Mouse (Mus musculus) liver, embryonic 13.5 days (tissue): ENCODE measurements around the gene Il31ra. TPM values are rescaled to one million over a fixed set of nuclear protein-coding genes. Genes with fewer than 3 reads are reported as not detected.
A peak's percentile ranks its signal among the peaks of the same experiment; 100 is the strongest.

Source experiments
- ATAC-seq: fragments of 200-750 bp; cut with Nextera tagmentation; 2 replicates; pipeline ENCODE4 v1.8.0; 2017; ENCODE audit warnings: low read depth, mild to moderate bottlenecking, moderate number of reproducible peaks, moderate library complexity
- DNase-seq: peaks from one replicate; pipeline ENCODE4 v3.0.0; 2022
- H3K27ac ChIP-seq: fragments of 300-500 bp; sonication (generic); 2 replicates; pipeline ENCODE4 v1.5.1; 2015; ENCODE audit warnings: moderate library complexity, mild to moderate bottlenecking, inconsistent platforms
- H3K27me3 ChIP-seq: fragments of 300-500 bp; sonication (generic); 2 replicates; pipeline ENCODE4 v1.6.1; 2015; ENCODE audit warnings: mild to moderate bottlenecking, inconsistent platforms
- H3K36me3 ChIP-seq: fragments of 300-500 bp; sonication (generic); 2 replicates; pipeline ENCODE4 v1.6.1; 2015; ENCODE audit warnings: mild to moderate bottlenecking, inconsistent platforms
- H3K4me1 ChIP-seq: fragments of 300-500 bp; sonication (generic); replicated peaks from 2 replicates; pipeline ENCODE4 v1.6.1; 2015; ENCODE audit warnings: inconsistent platforms
- H3K4me2 ChIP-seq: fragments of 300-500 bp; sonication (generic); 2 replicates; pipeline ENCODE4 v1.6.1; 2015; ENCODE audit warnings: inconsistent platforms, mild to moderate bottlenecking, moderate library complexity
- H3K4me3 ChIP-seq: fragments of 300-500 bp; sonication (generic); replicated peaks from 2 replicates; pipeline ENCODE4 v1.5.1; 2015; ENCODE audit warnings: mild to moderate bottlenecking, inconsistent platforms
- H3K9ac ChIP-seq: fragments of 300-500 bp; sonication (generic); 2 replicates; pipeline ENCODE4 v1.6.1; 2015; ENCODE audit warnings: mild to moderate bottlenecking, inconsistent platforms
- H3K9me3 ChIP-seq: fragments of 300-500 bp; sonication (generic); replicated peaks from 2 replicates; pipeline ENCODE4 v1.6.1; 2016; ENCODE audit warnings: inconsistent platforms
- WGBS: fragments of 180-500 bp; shearing (Covaris S2); methylation state at CpG from one replicate; pipeline ENCODE4 v1.1.7; 2015; ENCODE audit not compliant: insufficient replicate concordance; 5-methylcytosine and 5-hydroxymethylcytosine counted together
- polyA plus RNA-seq: library from polyadenylated mRNA; unstranded; fragments of >200 nt; fragmentation: Nextera tagmentation; extraction: Ambion mirVana; gene quantifications from 2 replicates; pipeline ENCODE4 v1.2.1, GENCODE M21; 2015

Gene Il31ra
- polyA plus RNA-seq, 1 experiment from 2014 or later, result 0.12 TPM

GRCm38 (mm10) chr13:112556501-112556900 is 37.7 kb downstream of the Il31ra start:
- Histone ChIP-seq H3K9me3 (no peaks in the 10 kb centered on the region), H3K4me1 (no peaks in the 10 kb centered on the region), H3K36me3 (no peaks in the 10 kb centered on the region), H3K27me3 (no peaks in the 10 kb centered on the region), H3K9ac (no peak overlapping the region), H3K4me2 (no peak overlapping the region), H3K4me3 (no peak overlapping the region), H3K27ac (no peak overlapping the region)
- DNase-seq (no peak), ATAC-seq (no peak)
- WGBS, result 30% methylated on average over 2 of the region's 2 CpGs

- H3K4me2 ChIP-seq, result no peak overlapping the region
- ATAC-seq (no peak), DNase-seq (no peak)
- 81% methylated on average over 5 of the region's 5 CpGs for WGBS
- H3K9ac ChIP-seq, result no peak overlapping the region
- no peaks in the 10 kb centered on the region for H3K27me3 ChIP-seq
- no peaks in the 10 kb centered on the region for H3K9me3 ChIP-seq
- no peaks in the 10 kb centered on the region for H3K36me3 ChIP-seq
- H3K4me3 ChIP-seq, result no peak overlapping the region
- H3K27ac ChIP-seq, result no peak overlapping the region
- no peaks in the 10 kb centered on the region for H3K4me1 ChIP-seq
These were observed 40.9 kb downstream of the Il31ra start for GRCm38 (mm10) chr13:112553304-112553703.

- Histone ChIP-seq H3K4me2 (no peak overlapping the region), H3K9me3 (no peaks in the 10 kb centered on the region), H3K36me3 (no peaks in the 10 kb centered on the region), H3K4me3 (no peak overlapping the region), H3K4me1 (no peaks in the 10 kb centered on the region), H3K27me3 (no peaks in the 10 kb centered on the region), H3K27ac (no peak overlapping the region), H3K9ac (no peak overlapping the region)
- ATAC-seq (no peak), DNase-seq (no peak)
- WGBS, result 49% methylated on average over 7 of the region's 7 CpGs
These were observed 42.3 kb downstream of the Il31ra start for GRCm38 (mm10) chr13:112551641-112552548.

- no peak overlapping the region for H3K4me3 ChIP-seq
- H3K4me2 ChIP-seq, result peak overlapping the region; percentile 29; the same call in 1 of the 2 replicates
- H3K27me3 ChIP-seq, result no peaks in the 10 kb centered on the region; the same call in 1 of the 2 replicates
- no peaks in the 10 kb centered on the region for H3K36me3 ChIP-seq
- H3K4me1 ChIP-seq, result peaks cover 14% of the 10 kb centered on the region; the same call in 1 of the 2 replicates
- WGBS, result 47% methylated on average over 10 of the region's 10 CpGs
- no peaks in the 10 kb centered on the region for H3K9me3 ChIP-seq
- 0 out of 2 replicates have a peak overlapping the region, but pooled peaks have one; percentile 18 for H3K27ac ChIP-seq
- DNase-seq, result no peak
- ATAC-seq, result peak; percentile 81
- H3K9ac ChIP-seq, result no peak overlapping the region
These were observed 52.8 kb downstream of the Il31ra start for GRCm38 (mm10) chr13:112541223-112541975.

GRCm38 (mm10) chr13:112540616-112541015 is 53.5 kb downstream of the Il31ra start:
- Histone ChIP-seq H3K4me3 (no peak overlapping the region), H3K27ac (no peak overlapping the region), H3K4me1 (peaks cover 14% of the 10 kb centered on the region; the same call in 1 of the 2 replicates), H3K9ac (no peak overlapping the region), H3K4me2 (peak overlapping the region; percentile 29; the same call in 1 of the 2 replicates), H3K27me3 (no peaks in the 10 kb centered on the region; the same call in 1 of the 2 replicates), H3K9me3 (no peaks in the 10 kb centered on the region), H3K36me3 (no peaks in the 10 kb centered on the region)
- no peak for ATAC-seq
- no peak for DNase-seq
- WGBS, result 55% methylated on average over 3 of the region's 3 CpGs

GRCm38 (mm10) chr13:112537065-112537464 is 57.1 kb downstream of the Il31ra start:
- H3K27me3 ChIP-seq, result no peaks in the 10 kb centered on the region
- H3K36me3 ChIP-seq, result no peaks in the 10 kb centered on the region
- H3K4me2 ChIP-seq, result no peak overlapping the region
- H3K9me3 ChIP-seq, result no peaks in the 10 kb centered on the region
- H3K27ac ChIP-seq, result no peak overlapping the region
- no peak overlapping the region for H3K4me3 ChIP-seq
- DNase-seq, result no peak
- WGBS, result 68% methylated on average over 7 of the region's 7 CpGs
- H3K4me1 ChIP-seq, result peaks cover 14% of the 10 kb centered on the region; the same call in 1 of the 2 replicates
- H3K9ac ChIP-seq, result no peak overlapping the region
- ATAC-seq, result no peak

- Histone ChIP-seq H3K36me3 (no peaks in the 10 kb centered on the region), H3K9ac (no peak overlapping the region), H3K27ac (no peak overlapping the region), H3K4me1 (peaks cover 11% of the 10 kb centered on the region; the same call in 1 of the 2 replicates), H3K4me3 (no peak overlapping the region), H3K9me3 (no peaks in the 10 kb centered on the region), H3K4me2 (no peak overlapping the region), H3K27me3 (no peaks in the 10 kb centered on the region)
- DNase-seq (no peak), ATAC-seq (no peak)
- 50% methylated on average over 4 of the region's 4 CpGs for WGBS
These were observed 57.5 kb downstream of the Il31ra start for GRCm38 (mm10) chr13:112536611-112537010.

DNA sequence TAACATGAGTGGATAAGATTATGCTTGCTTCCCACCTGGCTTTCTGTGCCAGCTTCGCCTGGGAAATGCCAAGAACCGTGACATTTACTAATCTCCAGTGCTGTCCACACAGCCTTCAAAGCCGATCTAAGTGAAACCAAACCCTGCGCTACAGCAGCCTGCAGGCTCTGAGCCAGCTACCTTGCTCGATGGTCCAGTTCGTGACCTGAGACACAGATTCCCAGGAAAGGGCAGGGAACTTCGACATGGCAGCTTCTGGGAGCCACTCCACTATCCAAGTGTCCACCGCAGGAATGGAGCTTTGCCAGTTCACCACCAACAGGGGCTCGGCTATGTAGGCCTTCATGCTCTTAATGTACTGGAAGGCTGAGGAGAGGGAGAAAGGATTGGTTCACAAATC is 60.6 kb downstream of the Il31ra start:
- Histone ChIP-seq H3K9me3 (no peaks in the 10 kb centered on the region), H3K27ac (no peak overlapping the region), H3K4me3 (no peak overlapping the region), H3K36me3 (no peaks in the 10 kb centered on the region), H3K4me2 (no peak overlapping the region), H3K27me3 (no peaks in the 10 kb centered on the region), H3K9ac (no peak overlapping the region), H3K4me1 (no peaks in the 10 kb centered on the region)
- DNase-seq (no peak), ATAC-seq (no peak)
- WGBS, result 69% methylated on average over 9 of the region's 9 CpGs

GRCm38 (mm10) chr13:112532235-112532634 is 61.9 kb downstream of the Il31ra start:
- no peak overlapping the region for H3K4me3 ChIP-seq
- no peak overlapping the region for H3K4me2 ChIP-seq
- H3K27me3 ChIP-seq, result no peaks in the 10 kb centered on the region
- H3K9me3 ChIP-seq, result no peaks in the 10 kb centered on the region
- ATAC-seq (no peak), DNase-seq (no peak)
- H3K4me1 ChIP-seq, result no peaks in the 10 kb centered on the region
- WGBS, result 80% methylated on average over 6 of the region's 6 CpGs
- no peaks in the 10 kb centered on the region for H3K36me3 ChIP-seq
- H3K9ac ChIP-seq, result no peak overlapping the region
- H3K27ac ChIP-seq, result no peak overlapping the region

- no peak for ATAC-seq
- 20% methylated on average over 3 of the region's 3 CpGs for WGBS
These were observed 64.3 kb downstream of the Il31ra start for GRCm38 (mm10) chr13:112529893-112530292.

DNA sequence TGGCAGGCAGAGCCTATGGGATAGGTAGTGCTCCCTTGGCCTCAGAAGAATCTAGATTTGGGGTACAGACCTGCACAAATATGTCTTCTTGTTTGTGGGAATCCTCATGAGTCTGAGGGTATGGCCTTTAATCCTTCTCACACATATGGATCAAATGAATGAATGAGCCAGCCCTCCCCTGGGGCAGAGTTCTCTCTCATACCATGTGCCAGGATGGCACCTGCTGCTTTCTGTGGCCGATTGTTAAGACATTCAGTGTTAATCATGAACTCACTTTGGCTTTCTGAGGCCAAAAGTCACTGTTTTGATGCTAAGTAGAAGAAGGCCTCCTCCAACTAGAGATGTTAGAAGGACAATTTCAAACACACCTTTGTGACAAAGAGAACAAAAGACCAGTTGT is 67.0 kb downstream of the Il31ra start:
- no peaks in the 10 kb centered on the region for H3K4me1 ChIP-seq
- H3K9me3 ChIP-seq, result no peaks in the 10 kb centered on the region
- ATAC-seq (no peak), DNase-seq (no peak)
- H3K27me3 ChIP-seq, result no peaks in the 10 kb centered on the region
- H3K4me3 ChIP-seq, result no peak overlapping the region
- no peak overlapping the region for H3K9ac ChIP-seq
- H3K36me3 ChIP-seq, result no peaks in the 10 kb centered on the region
- H3K27ac ChIP-seq, result no peak overlapping the region
- WGBS, result 45% methylated on average over 1 of the region's 1 CpGs
- no peak overlapping the region for H3K4me2 ChIP-seq

More at GRCm38 (mm10) chr13:112529893-112530292, 64.3 kb downstream of the Il31ra start:
- Histone ChIP-seq H3K36me3 (no peaks in the 10 kb centered on the region), H3K4me1 (no peaks in the 10 kb centered on the region), H3K4me3 (no peak overlapping the region), H3K27ac (no peak overlapping the region), H3K27me3 (no peaks in the 10 kb centered on the region), H3K9ac (no peak overlapping the region), H3K4me2 (no peak overlapping the region), H3K9me3 (no peaks in the 10 kb centered on the region)
- peak; percentile 24 for DNase-seq
